Mouse (Mus musculus) hindbrain, embryonic 16.5 days (tissue): ENCODE data around the gene Ppt2. TPM values are rescaled to one million over a fixed set of nuclear protein-coding genes. Genes with fewer than 3 reads are reported as not detected.

ENCODE experiments used
- ATAC-seq: fragments of 200-750 bp; cut with Nextera tagmentation; 2 replicates; pipeline ENCODE4 v1.8.0; 2017; ENCODE audit warnings: moderate TSS enrichment, moderate library complexity
- H3K27ac ChIP-seq: fragments of 300-500 bp; sonication (generic); 2 replicates; pipeline ENCODE4 v1.5.1; 2014; ENCODE audit warnings: low read depth, mild to moderate bottlenecking, control low read depth, low read length, moderate library complexity
- H3K27me3 ChIP-seq: fragments of 300-500 bp; sonication (generic); replicated peaks from 2 replicates; pipeline ENCODE4 v1.6.1; 2014; ENCODE audit warnings: low read length; ENCODE audit not compliant: control insufficient read depth, insufficient read depth
- H3K36me3 ChIP-seq: fragments of 300-500 bp; sonication (generic); 2 replicates; pipeline ENCODE4 v1.6.1; 2014; ENCODE audit warnings: mild to moderate bottlenecking, low read length, moderate library complexity, mixed read lengths; ENCODE audit not compliant: control insufficient read depth, insufficient read depth
- H3K4me1 ChIP-seq: fragments of 300-500 bp; sonication (generic); 2 replicates; pipeline ENCODE4 v1.6.1; 2014; ENCODE audit warnings: low read depth, low read length; ENCODE audit not compliant: control insufficient read depth, insufficient read depth
- H3K4me2 ChIP-seq: fragments of 300-500 bp; sonication (generic); 2 replicates; pipeline ENCODE4 v1.6.1; 2014; ENCODE audit warnings: mild to moderate bottlenecking, low read length, control low read depth, moderate library complexity
- H3K4me3 ChIP-seq: fragments of 300-500 bp; sonication (generic); 2 replicates; pipeline ENCODE4 v1.5.1; 2014; ENCODE audit warnings: mild to moderate bottlenecking, low read length, control low read depth, moderate library complexity
- H3K9ac ChIP-seq: fragments of 300-500 bp; sonication (generic); 2 replicates; pipeline ENCODE4 v1.6.1; 2014; ENCODE audit warnings: low read depth, mild to moderate bottlenecking, control low read depth, low read length, moderate library complexity
- H3K9me3 ChIP-seq: fragments of 300-500 bp; sonication (generic); 2 replicates; pipeline ENCODE4 v1.6.1; 2014; ENCODE audit warnings: mild to moderate bottlenecking, low read length, moderate library complexity; ENCODE audit not compliant: control insufficient read depth
- WGBS: fragments of 180-500 bp; shearing (Covaris S2); extraction: QIAGEN DNeasy Blood & Tissue Kit; methylation state at CpG from one replicate; pipeline ENCODE4 v1.1.7; 2014; 5-methylcytosine and 5-hydroxymethylcytosine counted together
- polyA plus RNA-seq: library from polyadenylated mRNA; unstranded; fragments of >200 nt; fragmentation: Nextera tagmentation; extraction: Ambion mirVana; gene quantifications from 2 replicates; pipeline ENCODE4 v1.2.1, GENCODE M21; 2015

Gene Ppt2
- polyA plus RNA-seq, 1 experiment from 2014 or later: 19.9 TPM

GRCm38 (mm10) chr17:34606186-34607039, 21.9 kb downstream of the Ppt2 start:
- H3K27me3 ChIP-seq: no peaks in the 10 kb centered on the region
- no peak for ATAC-seq
- peaks cover 36% of the 10 kb centered on the region for H3K4me1 ChIP-seq
- H3K27ac ChIP-seq: peak overlapping the region; percentile 86
- peak overlapping the region; percentile 82 for H3K9ac ChIP-seq
- peaks cover 7% of the 10 kb centered on the region; the same call in 1 of the 2 replicates for H3K36me3 ChIP-seq
- peak overlapping the region; percentile 60 for H3K4me3 ChIP-seq
- WGBS: 18% methylated on average over 30 of the region's 32 CpGs
- peak overlapping the region; percentile 91 for H3K4me2 ChIP-seq
- H3K9me3 ChIP-seq: no peaks in the 10 kb centered on the region

GRCm38 (mm10) chr17:34605609-34606008, 22.7 kb downstream of the Ppt2 start:
- peak; percentile 56 for ATAC-seq
- peak overlapping the region; percentile 82 for H3K9ac ChIP-seq
- peak overlapping the region; percentile 86 for H3K27ac ChIP-seq
- H3K4me3 ChIP-seq: peak overlapping the region; percentile 60
- peaks cover 36% of the 10 kb centered on the region for H3K4me1 ChIP-seq
- H3K9me3 ChIP-seq: no peaks in the 10 kb centered on the region
- 0% methylated on average over 23 of the region's 30 CpGs for WGBS
- H3K36me3 ChIP-seq: peaks cover 6% of the 10 kb centered on the region
- H3K27me3 ChIP-seq: no peaks in the 10 kb centered on the region
- peak overlapping the region; percentile 91 for H3K4me2 ChIP-seq

GRCm38 (mm10) chr17:34604511-34605237, 23.6 kb downstream of the Ppt2 start:
- peak overlapping the region; percentile 86 for H3K27ac ChIP-seq
- H3K27me3 ChIP-seq: no peaks in the 10 kb centered on the region
- H3K36me3 ChIP-seq: peaks cover 7% of the 10 kb centered on the region
- 15% methylated on average over 24 of the region's 24 CpGs for WGBS
- peak overlapping the region; percentile 82 for H3K9ac ChIP-seq
- peaks cover 36% of the 10 kb centered on the region for H3K4me1 ChIP-seq
- H3K4me3 ChIP-seq: peak overlapping the region; percentile 60
- no peak for ATAC-seq
- H3K4me2 ChIP-seq: peak overlapping the region; percentile 91
- H3K9me3 ChIP-seq: no peaks in the 10 kb centered on the region

- peak within 1 kb of the TSS; percentile 86 for H3K27ac ChIP-seq
- peak within 1 kb of the TSS; percentile 91 for H3K4me2 ChIP-seq
- peak; percentile 90 for ATAC-seq
- no peaks in the 10 kb centered on the region for H3K27me3 ChIP-seq
- H3K9me3 ChIP-seq: no peaks in the 10 kb centered on the region
- peaks cover 36% of the 10 kb centered on the region for H3K4me1 ChIP-seq
- peaks cover 7% of the 10 kb centered on the region for H3K36me3 ChIP-seq
- 0% methylated on average over 33 of the region's 35 CpGs for WGBS
- peak within 1 kb of the TSS; percentile 82 for H3K9ac ChIP-seq
- peak within 1 kb of the TSS; percentile 65 for H3K4me3 ChIP-seq
Measured at GRCm38 (mm10) chr17:34604061-34604508, 24.2 kb downstream of the Ppt2 start, which contains the start of gene Agpat1. TSS of gene Agpat1 (plus strand) at chr17:34604262.

GRCm38 (mm10) chr17:34603375-34604060, 24.8 kb downstream of the Ppt2 start, which contains the start of gene Rnf5:
TSS of gene Rnf5 (minus strand) at chr17:34603690.
- Histone ChIP-seq H3K27me3 (no peaks in the 10 kb centered on the region), H3K4me3 (peak within 1 kb of the TSS; percentile 65), H3K9ac (peak within 1 kb of the TSS; percentile 78), H3K9me3 (no peaks in the 10 kb centered on the region), H3K27ac (peak within 1 kb of the TSS; percentile 86), H3K36me3 (peaks cover 7% of the 10 kb centered on the region), H3K4me2 (peak within 1 kb of the TSS; percentile 91), H3K4me1 (peaks cover 32% of the 10 kb centered on the region)
- under 1% methylated on average over 30 of the region's 30 CpGs for WGBS
- ATAC-seq: peak; percentile 95

- 89% methylated on average over 12 of the region's 12 CpGs for WGBS
- no peaks in the 10 kb centered on the region for H3K9me3 ChIP-seq
- H3K4me1 ChIP-seq: peaks cover 20% of the 10 kb centered on the region
- H3K4me3 ChIP-seq: 0 out of 2 replicates have a peak overlapping the region, but pooled peaks have one; percentile 65
- peak overlapping the region; percentile 19; the same call in 1 of the 2 replicates for H3K9ac ChIP-seq
- no peak overlapping the region for H3K27ac ChIP-seq
- H3K36me3 ChIP-seq: peaks cover 7% of the 10 kb centered on the region
- no peaks in the 10 kb centered on the region for H3K27me3 ChIP-seq
- H3K4me2 ChIP-seq: no peak overlapping the region
- ATAC-seq: no peak
Measured at GRCm38 (mm10) chr17:34601796-34602195, 26.5 kb downstream of the Ppt2 start.

GRCm38 (mm10) chr17:34599891-34600290, 28.4 kb downstream of the Ppt2 start:
- H3K27ac ChIP-seq: no peak overlapping the region
- WGBS: 77% methylated on average over 9 of the region's 9 CpGs
- H3K4me1 ChIP-seq: peaks cover 13% of the 10 kb centered on the region

GRCm38 (mm10) chr17:34597566-34598095, 30.7 kb downstream of the Ppt2 start, which contains the start of gene Ager:
TSS of gene Ager (plus strand) at chr17:34597862.
- peaks cover 20% of the 10 kb centered on the region for H3K4me1 ChIP-seq
- H3K4me2 ChIP-seq: no peak within 1 kb of the TSS
- no peak within 1 kb of the TSS; the same call in 1 of the 2 replicates for H3K9ac ChIP-seq
- WGBS: 22% methylated on average over 6 of the region's 6 CpGs
- peaks cover 12% of the 10 kb centered on the region for H3K36me3 ChIP-seq
- ATAC-seq: no peak
- no peak within 1 kb of the TSS for H3K27ac ChIP-seq
- no peaks in the 10 kb centered on the region for H3K9me3 ChIP-seq
- H3K27me3 ChIP-seq: no peaks in the 10 kb centered on the region
- H3K4me3 ChIP-seq: no peak within 1 kb of the TSS

More at GRCm38 (mm10) chr17:34599891-34600290, 28.4 kb downstream of the Ppt2 start:
- H3K36me3 ChIP-seq: peaks cover 12% of the 10 kb centered on the region
- no peak overlapping the region for H3K4me2 ChIP-seq
- no peak for ATAC-seq
- no peak overlapping the region for H3K4me3 ChIP-seq
- H3K9ac ChIP-seq: no peak overlapping the region
- H3K9me3 ChIP-seq: no peaks in the 10 kb centered on the region
- no peaks in the 10 kb centered on the region for H3K27me3 ChIP-seq
